Mouse (Mus musculus) cerebral cortex, adult 2 months (tissue): ENCODE data around the gene Tmem63c.

Source experiments
- WGBS: fragments of 180-500 bp; shearing (Covaris S2); methylation state at CpG from one replicate; pipeline ENCODE4 v1.1.7; 2018; 5-methylcytosine and 5-hydroxymethylcytosine counted together

The Tmem63c gene

GRCm38 (mm10) chr12:87021040-87021439 is at the start of gene Tmem63c:
Gene Tmem63c (plus strand): TSS chr12:87021340.
- WGBS, result 89% methylated on average over 6 of the region's 6 CpGs

DNA sequence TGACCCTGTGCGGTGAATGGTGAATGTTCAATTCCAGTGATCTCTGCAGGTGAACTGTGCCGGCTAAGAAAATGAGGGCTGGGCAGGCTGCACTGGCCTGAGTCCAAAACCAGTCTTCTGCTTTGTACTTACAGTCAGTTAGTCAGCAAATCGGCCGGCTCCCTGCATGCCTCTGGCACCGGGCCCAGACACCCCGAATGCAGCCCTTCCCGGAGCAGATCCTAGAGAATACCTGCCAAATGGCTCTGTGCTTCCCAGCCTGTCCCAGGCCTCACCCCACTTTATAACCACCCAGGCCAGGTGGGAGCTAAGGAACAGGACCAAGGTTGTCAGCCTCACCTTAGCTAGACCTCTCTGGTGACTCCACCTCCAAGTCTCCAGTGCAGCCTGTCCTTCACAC is 47.9 kb upstream of the Tmem63c start:
- 9% methylated on average over 7 of the region's 7 CpGs for WGBS

DNA sequence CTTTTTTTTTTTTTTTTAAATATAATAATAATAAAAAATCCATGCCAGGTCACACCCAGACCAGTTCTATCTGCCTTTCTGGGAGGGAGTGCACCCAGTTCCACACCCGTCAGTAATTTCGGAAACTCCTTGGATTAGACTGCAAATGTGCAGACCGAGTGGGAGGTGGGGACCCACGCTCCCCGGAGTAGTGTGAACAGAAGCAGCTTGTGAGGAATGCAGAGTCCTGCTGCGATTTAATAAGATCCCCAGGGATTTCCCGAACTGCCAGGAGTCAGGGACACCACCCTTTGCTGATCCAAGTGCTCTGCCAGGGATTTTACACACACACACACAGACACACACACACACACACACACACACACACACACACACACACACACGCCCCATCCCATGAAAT is 47.4 kb upstream of the Tmem63c start:
- 22% methylated on average over 8 of the region's 8 CpGs for WGBS

DNA sequence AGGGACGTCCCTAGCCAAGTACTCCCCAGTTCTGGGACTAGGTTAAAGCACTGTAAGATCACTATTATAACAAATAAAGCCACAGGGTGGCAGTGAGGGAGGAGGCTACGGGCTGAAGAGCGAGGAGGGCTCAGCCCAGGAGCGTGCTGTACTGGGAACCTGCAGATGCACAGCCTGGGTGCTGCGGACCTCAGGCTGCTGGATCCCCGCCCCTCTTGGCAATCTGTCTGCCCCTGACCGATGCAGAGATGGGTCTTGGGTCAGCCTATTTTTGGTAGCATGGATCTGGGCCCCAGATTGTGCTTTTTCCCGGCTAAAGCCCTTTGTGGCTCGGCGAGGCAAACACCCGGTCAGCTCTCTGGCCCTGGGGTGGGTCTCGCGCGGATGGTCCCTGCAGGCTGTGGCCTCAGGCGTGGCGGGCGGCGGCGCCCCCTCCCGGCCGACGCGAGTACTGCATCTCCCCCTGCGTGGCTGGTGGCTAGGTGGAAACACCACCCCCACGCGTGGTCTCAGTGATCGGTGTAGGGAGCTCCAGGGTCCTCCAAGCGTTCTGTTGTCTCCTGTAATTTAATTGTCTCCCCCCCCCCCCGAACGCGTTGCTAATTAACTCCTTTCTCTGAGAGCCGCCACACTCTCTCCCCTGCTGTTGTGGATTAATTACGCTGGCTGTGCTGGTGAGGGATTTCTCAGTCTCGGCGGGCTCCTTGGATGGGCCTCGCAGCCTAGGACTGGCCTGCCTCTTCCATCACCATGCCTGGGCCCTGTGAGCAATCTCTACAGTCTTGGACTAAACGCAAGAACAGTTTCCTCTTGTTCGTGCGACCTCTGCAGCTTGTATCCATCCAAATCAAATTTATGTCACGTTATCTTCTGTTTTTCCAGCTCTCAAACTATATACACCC is 46.5 kb upstream of the Tmem63c start:
- WGBS, result 9% methylated on average over 40 of the region's 40 CpGs

DNA sequence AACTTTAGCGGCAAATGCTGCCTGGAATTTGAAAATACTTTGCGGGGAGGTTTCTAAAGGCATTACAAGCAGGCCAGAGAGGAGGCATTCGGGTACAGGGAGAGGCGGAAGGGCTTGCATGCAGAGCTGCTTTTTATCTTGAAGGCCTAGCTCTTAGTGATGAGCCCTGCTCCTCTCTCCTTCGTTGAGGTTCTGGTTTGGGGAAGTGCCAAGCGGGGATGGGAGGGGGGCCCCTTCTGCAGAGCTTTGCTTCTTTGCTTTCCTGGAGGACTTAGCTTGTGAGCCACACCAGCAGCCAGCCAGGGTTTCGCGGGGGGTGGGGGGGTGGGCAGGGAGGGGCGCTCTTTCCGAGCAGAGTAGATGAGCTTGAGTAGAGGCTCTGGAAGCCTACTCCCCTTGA is 45.4 kb upstream of the Tmem63c start:
- 65% methylated on average over 10 of the region's 10 CpGs for WGBS

DNA sequence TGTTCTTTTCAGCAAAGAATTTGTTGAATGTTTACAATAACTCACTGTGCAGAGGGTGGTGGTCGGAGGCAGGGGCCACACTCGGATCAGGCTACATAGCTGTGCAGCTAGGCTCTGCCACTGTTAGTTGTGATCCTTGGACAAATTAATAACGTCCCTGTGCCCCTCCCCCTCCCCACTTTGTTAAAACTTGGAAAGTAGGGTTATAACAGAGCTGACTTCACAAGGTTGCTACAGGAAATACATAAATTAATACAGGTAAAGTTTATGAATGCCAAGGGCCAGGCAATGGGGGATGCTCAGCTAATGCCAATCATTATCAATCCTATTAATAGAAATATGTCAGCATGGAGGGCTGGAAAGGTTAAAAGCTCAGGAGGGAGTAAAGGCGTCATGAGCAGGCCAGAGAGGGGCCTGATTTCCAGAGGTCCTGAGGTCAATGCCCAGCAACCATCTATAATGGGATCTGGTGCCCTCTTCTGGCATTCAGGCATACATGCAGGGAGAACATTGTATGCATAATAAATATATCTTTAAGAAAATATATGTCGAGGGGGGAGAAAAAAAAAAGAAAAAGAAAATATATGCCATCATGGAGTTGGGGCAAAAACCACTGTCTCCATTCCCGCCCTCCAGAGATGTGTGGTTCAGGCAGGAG is 44.5 kb upstream of the Tmem63c start:
- WGBS, result 69% methylated on average over 6 of the region's 6 CpGs

DNA sequence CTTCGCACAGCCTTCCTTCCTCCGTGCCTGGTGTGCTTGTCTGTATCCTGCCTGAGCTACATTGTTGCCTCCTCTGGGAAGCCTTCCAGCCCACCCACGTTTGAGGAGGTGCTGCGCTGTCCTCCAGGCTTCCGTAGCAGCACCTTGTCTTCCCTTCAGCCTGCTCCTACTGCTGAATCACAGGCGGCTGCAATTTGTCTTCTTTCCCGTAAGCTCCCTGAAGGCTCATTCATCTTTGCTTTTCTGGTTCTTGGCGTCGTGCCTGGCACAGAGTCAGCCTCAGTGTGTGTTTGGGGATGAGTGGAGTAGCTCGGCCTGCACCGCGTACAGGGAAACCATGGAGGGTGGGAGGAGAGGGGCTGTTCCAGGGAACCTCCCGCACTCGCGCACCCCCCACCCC is 43.3 kb upstream of the Tmem63c start:
- WGBS, result 8% methylated on average over 15 of the region's 15 CpGs

GRCm38 (mm10) chr12:86981180-86981579 is 40.0 kb upstream of the Tmem63c start:
- 36% methylated on average over 9 of the region's 9 CpGs for WGBS

- WGBS, result 11% methylated on average over 28 of the region's 28 CpGs
Measured at GRCm38 (mm10) chr12:86983470-86984193, 37.5 kb upstream of the Tmem63c start.

- 26% methylated on average over 6 of the region's 6 CpGs for WGBS
Measured at GRCm38 (mm10) chr12:86984194-86984555, 37.0 kb upstream of the Tmem63c start.

DNA sequence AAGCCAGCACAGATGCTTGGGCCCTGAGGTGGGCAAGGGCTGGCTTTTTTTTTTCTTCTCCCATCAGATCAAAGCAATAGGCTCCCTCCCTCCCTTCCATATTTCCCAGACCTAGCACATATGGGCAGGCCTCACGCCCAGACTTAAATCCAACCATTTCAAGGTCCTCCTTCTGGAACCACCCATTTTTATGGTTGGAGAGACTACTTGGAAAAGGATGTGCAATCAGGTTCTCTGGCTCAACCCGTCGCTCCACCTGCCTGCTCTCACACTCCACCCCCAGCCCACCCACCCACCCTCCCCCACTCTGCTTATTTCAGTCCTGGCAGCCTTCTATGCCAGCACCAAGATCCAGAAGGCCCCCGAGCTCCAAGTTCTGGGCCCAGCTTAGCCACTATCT is 34.6 kb upstream of the Tmem63c start:
- 47% methylated on average over 4 of the region's 4 CpGs for WGBS

- 68% methylated on average over 16 of the region's 16 CpGs for WGBS
Measured at GRCm38 (mm10) chr12:86988227-86988626, 32.9 kb upstream of the Tmem63c start.

- WGBS, result 1% methylated on average over 15 of the region's 15 CpGs
Measured at GRCm38 (mm10) chr12:86989378-86989777, 31.8 kb upstream of the Tmem63c start.

DNA sequence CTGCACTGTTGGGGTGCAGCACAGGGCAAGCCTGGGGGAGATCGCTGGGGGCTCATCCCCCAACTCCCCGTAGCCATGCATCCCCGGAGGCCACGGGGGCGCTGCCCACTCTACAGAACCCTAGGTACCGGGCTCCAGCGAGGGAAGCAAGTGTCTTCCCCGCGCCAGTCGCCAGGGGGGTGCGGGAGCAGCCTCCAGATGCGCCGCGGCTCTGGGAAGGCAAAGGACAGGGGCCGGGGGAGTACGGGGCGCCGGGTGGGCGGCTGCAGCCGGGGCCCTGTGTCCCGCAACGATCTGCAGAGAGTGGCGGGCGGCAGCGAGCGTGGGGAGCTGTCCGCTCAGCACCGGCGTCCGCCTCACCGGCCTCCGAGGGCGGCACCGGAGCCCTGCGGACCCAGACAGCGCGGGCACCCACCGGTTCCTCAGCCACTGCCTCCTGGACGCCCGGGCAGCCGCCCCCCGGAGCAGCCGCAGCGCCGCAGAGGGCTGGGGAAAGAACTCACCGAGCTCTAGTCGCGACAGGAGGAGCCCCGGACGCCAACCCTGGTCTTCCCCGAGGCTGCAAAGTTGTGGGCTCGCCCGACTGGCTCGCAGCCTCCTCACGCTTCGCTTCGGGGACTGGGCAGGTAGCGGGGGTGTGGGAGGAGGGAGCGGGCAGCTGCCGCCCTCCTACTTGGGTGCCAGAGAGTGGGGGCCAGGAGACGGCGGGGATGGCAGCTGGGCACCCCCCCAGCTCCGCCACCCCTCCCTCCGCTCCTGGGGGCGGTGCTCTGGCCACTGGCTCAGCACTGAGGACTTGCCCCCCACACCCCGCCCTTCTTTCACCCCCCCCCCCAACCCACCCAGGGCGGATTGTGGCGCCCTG is 31.0 kb upstream of the Tmem63c start, which contains the start of gene Zdhhc22:
Zdhhc22 (minus strand) TSS at position 541 of the 865 bp plus-strand sequence.
- 2% methylated on average over 66 of the region's 68 CpGs for WGBS

DNA sequence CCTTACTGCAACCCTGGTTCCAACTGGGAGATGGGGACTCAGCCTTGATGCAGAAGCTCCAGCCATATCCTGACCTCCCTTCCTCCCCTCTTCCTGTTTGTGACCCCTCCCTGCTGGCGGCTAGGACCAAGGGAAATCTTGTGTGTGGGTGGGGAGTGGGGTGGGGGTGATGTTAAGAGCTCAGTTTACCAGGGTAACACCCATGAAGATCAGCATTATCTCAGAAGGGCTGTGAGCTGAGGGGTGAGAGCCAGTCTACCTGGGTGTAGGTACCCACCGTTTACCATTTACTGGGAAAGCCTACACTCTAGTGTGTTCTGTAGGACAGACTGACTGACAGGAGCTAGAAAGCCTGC is 30.4 kb upstream of the Tmem63c start:
- 26% methylated on average over 2 of the region's 2 CpGs for WGBS

- WGBS, result 65% methylated on average over 4 of the region's 4 CpGs
Measured at GRCm38 (mm10) chr12:86994166-86994565, 27.0 kb upstream of the Tmem63c start.

DNA sequence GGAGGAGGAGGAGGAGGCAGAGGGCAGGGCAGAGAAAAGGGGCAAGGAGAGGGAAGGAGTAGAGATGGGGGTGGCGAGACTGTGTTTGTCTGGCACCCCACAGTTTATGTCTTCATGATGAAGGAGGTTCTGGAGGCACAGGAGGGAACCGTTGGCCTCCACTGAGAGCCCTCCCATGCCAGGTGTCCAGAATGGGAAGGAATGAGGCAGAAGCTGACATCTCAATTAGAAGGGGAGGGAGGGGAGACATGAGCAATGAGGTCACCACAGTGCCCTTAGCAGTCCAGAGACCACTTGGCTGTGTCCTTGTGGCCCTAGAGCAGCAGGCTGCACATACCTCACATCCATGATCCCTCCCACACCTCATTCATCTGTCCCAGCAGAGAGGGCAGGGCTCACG is 26.4 kb upstream of the Tmem63c start:
- 65% methylated on average over 3 of the region's 3 CpGs for WGBS

- WGBS, result 84% methylated on average over 6 of the region's 6 CpGs
Measured at GRCm38 (mm10) chr12:86995931-86996330, 25.2 kb upstream of the Tmem63c start.

DNA sequence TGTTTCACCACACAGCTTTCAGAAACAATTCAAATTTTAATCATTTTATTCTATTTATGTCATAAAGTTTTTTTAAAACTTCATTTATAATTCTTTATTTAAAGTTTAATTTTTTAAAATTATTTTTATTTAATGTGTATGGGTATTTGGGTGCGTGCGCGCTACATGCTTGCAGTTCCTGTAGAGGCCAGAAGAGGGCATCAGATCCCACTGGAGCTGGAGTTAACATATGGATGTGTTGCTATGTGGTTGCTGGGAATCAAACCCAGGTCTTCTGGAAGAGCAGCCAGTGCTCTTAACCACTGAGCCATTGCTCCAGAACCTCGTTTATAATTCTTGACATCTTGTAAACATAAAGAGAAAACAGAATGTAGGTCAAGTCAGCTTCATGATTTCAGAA is 22.4 kb upstream of the Tmem63c start:
- WGBS, result 91% methylated on average over 4 of the region's 4 CpGs

- WGBS, result 49% methylated on average over 10 of the region's 10 CpGs
Measured at GRCm38 (mm10) chr12:86999283-86999820, 21.8 kb upstream of the Tmem63c start.

DNA sequence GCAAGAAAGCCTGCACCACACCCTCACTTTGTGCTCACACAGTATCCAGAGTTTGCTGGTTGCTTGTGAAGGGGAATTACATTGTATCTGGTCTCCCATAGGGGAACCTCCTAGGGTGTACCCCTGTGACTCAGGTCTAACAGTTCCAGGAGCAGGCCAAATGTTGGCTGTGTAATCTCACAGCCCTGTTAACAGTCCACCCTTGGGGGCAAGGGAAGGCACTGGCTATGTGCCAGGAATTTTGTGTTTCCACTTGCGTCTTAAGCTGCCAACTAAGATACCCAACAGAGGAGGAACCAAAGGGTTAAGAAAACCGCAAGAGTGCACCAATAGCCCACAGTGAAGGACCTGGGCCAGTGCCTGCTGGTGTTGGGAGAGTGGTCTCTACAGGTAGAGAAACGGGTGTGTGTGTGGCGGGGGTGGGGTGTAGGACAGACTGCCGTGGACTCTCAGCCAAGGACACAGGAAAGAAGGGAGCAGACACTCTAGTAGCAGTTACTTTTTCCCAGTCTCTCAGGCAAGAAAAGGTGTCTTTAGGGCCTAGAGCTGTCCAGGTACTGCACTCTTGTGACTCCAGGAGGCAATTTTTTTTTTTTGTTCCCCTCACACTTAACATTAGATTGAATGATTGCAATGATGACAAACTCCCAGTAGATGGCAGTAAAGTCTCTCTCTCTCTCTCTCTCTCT is 20.8 kb upstream of the Tmem63c start:
- 43% methylated on average over 5 of the region's 5 CpGs for WGBS
